Mouse (Mus musculus) heart, postnatal 0 days (tissue): ENCODE measurements around the gene Gm45623.

Experiments used
- CTCF ChIP-seq: IDR thresholded peaks from 2 replicates; pipeline ENCODE4 v1.5.1; 2016; ENCODE audit warnings: antibody characterized with exemption, control low read depth, low read depth
- EP300 ChIP-seq: IDR thresholded peaks from 2 replicates; pipeline ENCODE4 v1.6.1; 2016; ENCODE audit warnings: antibody characterized with exemption, low read depth

DNA sequence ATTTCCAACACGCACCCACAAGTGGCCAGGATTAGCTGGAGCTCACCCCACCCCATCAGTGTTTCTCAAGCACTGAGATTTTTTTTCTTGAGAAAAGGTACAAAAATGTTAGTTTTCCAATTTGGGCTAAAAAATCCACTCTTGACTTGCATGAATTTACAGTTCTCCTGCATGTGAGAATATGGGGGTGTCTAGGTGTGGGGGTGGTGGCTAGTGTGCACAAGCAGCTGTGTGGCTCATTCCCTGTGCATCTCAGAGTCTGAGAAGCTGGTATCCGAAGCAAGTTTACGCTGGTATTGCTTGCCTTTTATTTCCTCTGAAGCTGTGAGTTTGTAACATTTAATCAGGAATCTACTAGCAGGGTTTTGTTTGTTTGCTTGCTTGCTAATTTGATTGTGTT is 37.1 kb upstream of the Gm45623 start:
- TF ChIP-seq CTCF (no peak), EP300 (no peak)
